Mouse (Mus musculus): ENCODE results near the gene Lhx5.

DNA sequence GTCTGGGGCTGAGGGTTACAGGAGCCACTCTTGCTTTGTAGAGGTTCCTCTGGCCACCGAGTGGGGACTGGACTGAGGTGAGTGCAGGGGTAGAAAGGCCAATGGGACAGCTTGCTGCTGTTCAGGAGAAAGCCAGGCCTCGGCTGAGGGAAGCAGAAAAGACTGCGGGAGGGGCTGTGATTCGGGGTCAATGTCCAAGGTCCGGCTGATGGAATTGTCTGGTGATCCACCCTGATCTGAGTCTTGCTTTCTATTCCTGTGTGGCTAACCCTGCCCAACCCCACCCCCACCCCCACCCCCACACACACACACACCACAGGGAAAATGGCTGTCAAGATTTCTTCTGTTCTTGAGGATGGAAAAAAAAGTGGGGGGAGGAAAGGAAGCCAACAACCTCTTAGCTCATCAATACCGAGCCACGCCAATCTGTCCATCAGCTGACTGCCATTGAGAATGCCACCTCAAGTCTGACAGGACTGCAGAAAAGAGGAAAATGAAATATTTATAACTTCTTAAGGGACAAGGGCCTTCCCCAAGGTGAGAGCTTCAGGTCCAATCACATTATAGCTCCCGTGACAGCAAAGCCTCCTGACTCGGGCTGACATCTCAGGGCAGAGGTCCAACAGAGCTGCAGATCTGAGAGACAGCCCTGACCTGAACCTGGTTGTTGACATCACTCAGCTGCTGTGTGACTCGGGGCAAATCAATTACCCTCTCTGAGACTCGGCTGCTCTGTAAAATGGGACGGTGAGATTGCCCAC, 26.5 kb upstream of the Lhx5 start:
- TF ChIP-seq CTCF (IDR thresholded peaks at IDR 0.05; ENCODE audit: borderline replicate concordance, extremely low read depth, insufficient read depth, insufficient read length), result no peak
- no peak for TF ChIP-seq POLR2A (IDR thresholded peaks at IDR 0.05; ENCODE audit: borderline replicate concordance, extremely low read depth, insufficient read depth, insufficient read length, poor library complexity, severe bottlenecking)

Data from brain, embryonic 14.5 days (tissue).